Mouse (Mus musculus): ENCODE results near the gene Tiam1.

The Tiam1 gene

GRCm38 (mm10) chr16:89831172-89831571, 312.4 kb downstream of the Tiam1 start:
- DNase-seq = peak; percentile 60

DNA sequence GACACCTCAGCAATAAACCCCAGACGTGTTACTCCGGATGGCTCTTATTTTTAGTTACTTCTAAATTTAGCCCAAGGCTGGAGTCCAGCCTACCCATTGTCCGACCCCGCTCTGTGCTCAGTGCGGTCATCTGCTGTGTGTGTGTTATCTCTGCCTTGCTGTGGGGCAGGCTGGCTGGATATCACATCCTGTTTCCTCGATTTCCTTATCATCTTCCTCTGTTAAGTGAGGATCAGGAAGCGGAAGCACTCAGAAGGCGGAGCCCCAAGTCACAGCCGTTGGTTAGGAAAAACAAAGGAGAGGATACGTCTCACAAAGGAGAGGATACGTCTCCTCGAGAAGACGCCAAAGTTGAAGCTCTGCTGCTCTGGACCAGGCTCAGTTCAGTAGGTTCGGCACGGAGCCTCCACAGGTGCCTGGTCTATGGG, 313.3 kb downstream of the Tiam1 start:
- DNase-seq = no peak

DNA sequence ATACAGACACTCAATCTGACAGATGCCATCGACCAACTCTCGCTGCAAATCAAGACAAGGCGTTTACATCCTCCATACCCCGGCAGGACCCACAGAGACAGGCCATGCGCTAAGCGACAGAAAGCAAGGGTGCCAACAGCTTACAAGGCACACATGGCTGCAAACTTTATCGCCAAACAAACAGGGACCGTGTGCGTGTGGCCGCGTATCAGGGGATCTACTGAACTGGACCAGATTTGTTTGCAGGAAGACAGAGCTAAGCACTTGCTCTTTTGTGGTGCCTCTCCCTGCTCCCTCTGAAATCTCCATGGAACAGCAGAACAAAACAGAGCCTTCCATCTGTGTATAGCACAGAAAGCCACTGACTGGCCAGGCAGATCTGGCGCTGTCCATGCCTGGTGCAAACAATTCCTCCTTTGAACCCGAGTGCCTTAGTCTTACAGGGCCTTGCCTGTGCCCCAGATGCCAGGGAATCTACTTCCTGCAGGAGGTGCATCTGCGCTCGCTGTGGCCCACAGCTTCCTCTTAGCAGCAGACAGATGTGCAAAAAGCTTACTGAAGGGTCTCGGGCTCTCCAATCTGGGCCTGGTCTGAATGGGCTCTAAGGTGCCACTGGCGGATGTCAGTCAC, 316.0 kb downstream of the Tiam1 start:
- peak; percentile 67 for DNase-seq

DNA sequence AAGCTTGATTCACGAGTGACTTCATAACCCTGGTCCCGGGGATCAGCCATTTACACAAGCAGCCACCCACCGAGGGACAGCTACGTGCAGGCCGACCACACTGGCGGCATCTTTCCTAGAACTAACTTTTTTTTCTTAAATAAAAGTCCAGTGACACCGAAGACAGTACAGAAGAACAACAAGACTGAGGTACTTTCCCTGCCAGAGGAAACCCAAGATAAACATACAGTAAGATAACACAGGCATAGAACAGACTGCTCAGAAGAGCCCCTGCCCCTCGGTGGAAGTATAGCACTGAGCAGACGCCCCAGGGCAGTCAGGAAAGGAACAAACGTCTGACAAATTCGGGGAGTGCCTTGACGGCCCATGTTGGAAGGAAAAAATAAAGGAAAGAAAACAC, 317.7 kb downstream of the Tiam1 start:
- DNase-seq = no peak

GRCm38 (mm10) chr16:89822882-89823281, 320.7 kb downstream of the Tiam1 start:
- no peak for DNase-seq

- no peak for DNase-seq
Measured at GRCm38 (mm10) chr16:89818661-89819060, 324.9 kb downstream of the Tiam1 start.

GRCm38 (mm10) chr16:89817861-89818630, 325.5 kb downstream of the Tiam1 start:
- DNase-seq = peak; percentile 51

DNA sequence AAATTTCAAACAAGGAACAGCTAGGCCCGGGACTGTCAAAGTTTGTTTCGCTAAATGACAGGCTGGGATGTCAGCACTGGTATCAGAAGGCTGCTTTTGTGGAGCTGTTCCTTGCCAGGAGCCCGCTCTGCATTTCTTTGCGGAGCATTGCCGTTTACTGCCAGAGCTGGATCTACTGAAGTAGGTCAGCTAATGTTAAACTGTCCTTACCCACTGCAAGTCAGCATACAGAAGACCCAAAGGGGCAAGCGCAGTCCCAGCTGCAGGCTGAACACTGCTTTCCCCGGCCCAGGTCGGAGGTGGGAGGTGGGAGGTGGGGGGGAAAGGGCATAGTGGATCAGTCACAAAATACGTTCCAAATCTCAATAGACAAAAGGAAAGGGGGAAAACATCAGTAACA, 326.3 kb downstream of the Tiam1 start:
- DNase-seq = no peak

GRCm38 (mm10) chr16:89816506-89817172, 326.9 kb downstream of the Tiam1 start:
- DNase-seq = no peak

DNA sequence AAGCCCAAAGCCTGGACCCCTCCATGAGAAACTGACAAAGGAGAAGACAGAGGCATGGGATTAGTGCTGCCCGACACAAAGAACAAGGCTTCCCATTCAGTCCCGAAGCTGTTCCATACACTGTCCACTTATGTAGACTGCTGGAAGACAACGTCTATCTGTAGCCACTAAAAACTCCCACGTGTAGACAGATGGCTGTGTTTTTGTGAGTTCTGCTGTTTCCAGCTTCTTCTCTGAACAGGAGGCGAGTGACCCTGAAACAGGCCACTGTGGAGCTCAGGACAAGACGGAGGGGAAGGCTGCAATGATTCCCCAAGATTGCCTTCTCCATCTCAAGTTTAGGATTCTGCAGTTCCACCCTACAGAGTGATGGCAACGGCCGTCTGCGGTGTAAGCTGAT, 330.0 kb downstream of the Tiam1 start:
- no peak for DNase-seq

- DNase-seq = peak; percentile 40
Measured at GRCm38 (mm10) chr16:89812891-89813290, 330.7 kb downstream of the Tiam1 start.

GRCm38 (mm10) chr16:89810398-89810797, 333.2 kb downstream of the Tiam1 start:
- no peak for DNase-seq

DNA sequence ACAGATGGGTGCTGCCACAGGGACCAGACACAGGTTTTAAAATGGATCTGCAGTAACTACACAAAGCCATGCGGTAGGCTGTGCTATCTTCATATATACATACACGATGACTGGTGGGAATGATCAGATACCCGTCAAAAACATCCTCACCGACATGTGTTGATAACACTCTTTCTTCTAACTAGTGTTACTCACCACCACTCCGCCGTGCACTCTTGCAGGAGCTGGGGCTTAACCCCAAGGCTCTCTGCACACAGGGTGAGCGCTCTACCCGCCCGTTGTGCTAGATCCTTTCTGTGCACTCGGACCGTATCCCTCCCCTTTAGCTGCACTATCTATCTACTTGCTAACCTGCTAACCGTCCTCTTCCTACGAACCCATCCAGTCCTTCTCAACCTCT, 335.4 kb downstream of the Tiam1 start:
- no peak for DNase-seq

GRCm38 (mm10) chr16:89805946-89806345, 337.6 kb downstream of the Tiam1 start:
- DNase-seq = no peak

GRCm38 (mm10) chr16:89805210-89805609, 338.4 kb downstream of the Tiam1 start:
- DNase-seq = no peak

DNA sequence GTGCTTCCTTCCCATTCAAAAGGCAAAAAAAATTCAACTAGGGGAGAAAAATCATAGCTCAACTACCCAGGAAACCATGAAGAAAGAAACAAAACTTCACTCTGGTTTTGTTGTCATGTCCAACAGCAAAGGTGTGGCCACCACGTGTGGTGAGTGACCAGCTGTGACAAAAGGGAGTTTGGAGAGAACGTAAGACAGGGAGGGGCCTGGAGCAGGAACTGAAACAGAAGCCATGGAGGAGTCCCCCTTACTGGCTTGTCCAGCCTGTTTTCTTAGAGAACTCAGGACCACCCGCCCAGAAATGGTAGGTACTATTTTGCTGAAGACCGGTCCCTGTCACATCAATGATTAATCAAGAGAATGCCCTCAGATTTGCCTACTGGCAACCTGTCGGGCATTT, 342.1 kb downstream of the Tiam1 start:
- no peak for DNase-seq

DNA sequence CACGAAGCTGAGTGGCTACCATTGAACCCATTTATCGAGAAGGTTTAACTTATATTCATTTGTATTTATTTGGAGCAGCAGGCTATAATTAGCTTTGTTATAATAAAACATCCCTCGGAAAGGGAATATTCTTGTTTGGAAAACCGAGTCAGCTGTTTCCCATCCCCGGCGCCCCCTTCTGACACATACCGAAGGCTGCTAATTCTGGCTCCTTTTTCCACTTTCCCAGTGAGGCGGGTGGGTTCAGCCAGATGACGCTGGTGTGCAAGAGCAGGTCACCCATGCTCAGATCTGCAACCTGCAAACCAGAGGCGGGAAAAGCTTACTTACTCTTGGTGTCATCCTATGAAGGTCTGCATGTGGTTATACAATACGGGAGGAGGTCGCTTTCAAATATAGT, 343.8 kb downstream of the Tiam1 start:
- no peak for DNase-seq

DNA sequence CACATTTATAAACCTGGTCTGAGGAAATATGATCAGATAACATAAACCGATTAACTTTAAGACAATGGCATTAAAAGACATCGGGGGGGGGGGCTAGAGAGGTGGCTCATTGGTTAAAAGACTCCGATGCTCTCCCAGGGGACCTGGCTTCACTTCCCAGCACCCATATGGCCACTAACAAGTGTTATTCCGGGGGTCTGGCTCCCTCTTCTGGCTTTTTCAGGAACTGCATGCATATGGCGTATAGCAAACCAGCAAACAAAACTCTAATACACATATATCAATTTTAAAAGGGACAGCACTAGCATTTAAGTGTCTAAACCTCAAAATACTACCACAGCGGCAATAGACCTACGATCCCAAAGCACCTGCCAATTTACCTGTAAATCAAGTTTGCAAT, 347.0 kb downstream of the Tiam1 start:
- peak; percentile 41 for DNase-seq

DNA sequence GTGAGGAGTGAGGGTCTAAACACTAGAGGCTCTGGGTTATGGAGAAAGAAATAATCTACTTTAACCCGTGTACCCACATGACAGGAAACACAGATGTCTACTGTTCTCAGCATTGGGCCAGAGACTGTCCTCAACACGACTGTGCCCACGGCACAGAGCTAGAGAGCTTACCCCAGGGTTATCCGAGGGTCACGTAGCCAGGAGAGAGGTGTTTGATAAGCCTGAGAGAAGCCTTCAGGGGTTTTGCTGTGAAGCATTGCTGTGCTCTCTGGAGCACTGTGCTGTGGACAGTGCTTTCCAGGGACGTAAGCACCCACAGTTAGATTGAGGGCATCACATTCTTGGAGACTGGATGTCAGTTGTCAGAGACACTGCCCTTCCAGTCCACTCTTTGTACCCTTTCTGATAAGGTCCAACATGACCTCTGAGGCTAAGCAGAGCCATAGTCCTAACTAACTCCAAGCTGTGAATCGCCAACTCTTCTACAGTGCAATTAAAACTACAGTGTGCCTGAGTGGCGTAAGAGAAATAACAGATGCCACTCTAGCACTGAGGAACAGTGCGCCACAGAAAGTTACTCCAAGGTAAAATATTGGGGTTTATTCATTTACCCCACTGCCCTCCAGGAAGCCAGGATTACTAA, 353.7 kb downstream of the Tiam1 start:
- no peak for DNase-seq

DNA sequence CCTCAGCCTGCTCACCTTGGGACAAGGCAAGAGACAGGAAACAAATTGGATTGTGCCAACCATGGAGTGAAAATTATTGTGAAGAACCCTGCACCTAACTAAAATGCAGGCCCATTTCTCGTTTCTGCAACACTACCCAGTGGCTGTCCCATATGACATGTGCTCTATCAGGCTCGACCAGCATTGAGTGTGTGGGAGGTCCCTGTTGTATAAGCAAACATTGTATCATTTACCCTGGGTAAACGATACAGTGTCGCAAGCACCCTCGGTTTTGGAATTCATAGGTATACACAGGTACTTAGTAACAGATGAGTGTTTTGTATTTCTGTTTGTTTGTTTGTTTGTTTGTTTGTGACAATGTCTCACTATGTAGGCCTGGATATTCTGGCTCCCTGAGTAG, 357.8 kb downstream of the Tiam1 start:
- no peak for DNase-seq

GRCm38 (mm10) chr16:89779705-89780104, 363.9 kb downstream of the Tiam1 start:
- no peak for DNase-seq

DNA sequence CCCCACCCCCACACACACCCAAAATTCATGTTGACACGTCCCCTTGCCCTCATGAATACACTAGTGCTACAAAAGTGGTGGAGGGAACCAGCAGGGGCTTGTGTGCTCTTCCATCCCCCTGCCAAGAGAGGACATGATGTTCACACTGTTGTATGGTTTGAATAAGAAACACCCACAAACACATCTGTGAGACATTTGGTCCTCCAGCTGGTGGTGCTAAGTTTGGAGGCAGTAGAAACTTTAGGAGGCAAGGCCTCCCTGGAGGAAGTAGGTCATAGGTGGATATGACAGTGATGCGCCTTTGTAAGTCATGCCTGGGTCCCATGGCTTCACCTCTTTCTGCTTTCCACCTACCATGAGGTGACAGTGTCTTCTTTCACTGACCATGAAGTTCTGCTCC, 366.1 kb downstream of the Tiam1 start:
- DNase-seq = no peak

DNA sequence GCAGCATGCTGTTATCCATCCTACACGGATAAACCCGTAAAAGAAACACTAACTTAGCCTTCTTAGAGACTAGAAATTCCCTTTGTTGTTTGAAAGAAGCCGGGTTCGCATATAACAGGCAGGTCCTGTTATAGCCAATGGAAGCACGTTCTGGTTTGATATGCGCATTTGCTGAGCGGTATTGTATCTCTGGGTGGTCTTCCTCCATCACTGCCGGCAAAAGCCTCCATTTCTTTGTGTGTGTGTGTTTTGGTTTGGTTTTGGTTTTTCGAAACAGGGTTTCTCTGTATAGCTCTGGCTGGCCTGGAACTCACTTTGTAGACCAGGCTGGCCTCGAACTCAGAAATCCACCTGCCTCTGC, 369.0 kb downstream of the Tiam1 start:
- DNase-seq = no peak
